Mouse (Mus musculus): ENCODE data around the gene Rps9.
"Not testable (repeated sequence)": the region's sequence is repeated elsewhere in the genome, so short reads cannot be mapped to it uniquely, and the experiment has no call there.

Gene Rps9

DNA sequence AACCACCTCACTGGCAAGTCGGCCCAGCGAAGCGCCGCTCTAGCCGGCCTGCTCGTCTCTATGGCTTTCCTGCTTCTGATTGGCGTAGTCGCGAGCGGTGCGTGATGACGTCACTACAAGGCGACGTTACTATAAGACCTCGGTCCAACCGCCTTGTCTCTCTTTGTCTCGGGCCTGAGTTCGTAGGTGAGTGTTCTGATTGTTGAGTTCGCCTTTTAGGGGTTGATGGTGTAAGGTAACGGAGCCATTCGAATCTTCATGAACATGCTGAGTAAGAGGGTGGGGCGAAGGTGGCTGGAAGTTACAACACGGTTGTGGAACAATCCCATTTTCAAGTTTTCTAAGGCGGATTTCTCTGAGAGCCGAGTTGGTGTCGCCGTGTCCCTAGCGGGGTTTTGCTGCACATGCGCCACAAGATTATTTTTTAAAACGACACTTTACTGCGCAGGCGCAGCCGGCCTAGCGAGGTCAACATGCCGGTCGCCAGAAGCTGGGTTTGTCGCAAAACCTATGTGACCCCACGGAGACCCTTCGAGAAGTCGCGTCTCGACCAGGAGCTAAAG, at the start of gene Rps9:
Gene Rps9 (plus strand): TSS at position 115 of the 563 bp plus-strand sequence.
- peak; percentile 95 for DNase-seq

DNA sequence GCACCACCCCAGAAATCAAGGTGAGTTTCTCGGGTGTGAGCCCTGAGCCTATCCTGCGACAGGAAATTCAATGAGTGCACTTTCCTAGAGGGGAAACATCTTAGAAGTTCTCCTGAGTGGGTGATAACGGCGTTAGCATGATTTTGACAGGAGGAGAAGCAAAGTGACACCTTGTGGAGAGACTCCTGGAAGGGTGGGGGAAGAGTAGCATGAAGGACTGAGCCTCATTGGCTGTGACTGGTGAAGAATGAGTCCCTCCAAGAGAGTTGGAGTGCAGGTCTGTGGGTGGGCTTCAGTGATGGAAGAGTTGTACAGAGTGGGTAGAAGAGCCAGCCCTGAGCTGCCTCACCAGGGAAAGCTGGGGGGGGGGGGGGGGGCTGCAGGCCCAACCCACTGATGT, 46.8 kb upstream of the Rps9 start:
- DNase-seq: no peak

DNA sequence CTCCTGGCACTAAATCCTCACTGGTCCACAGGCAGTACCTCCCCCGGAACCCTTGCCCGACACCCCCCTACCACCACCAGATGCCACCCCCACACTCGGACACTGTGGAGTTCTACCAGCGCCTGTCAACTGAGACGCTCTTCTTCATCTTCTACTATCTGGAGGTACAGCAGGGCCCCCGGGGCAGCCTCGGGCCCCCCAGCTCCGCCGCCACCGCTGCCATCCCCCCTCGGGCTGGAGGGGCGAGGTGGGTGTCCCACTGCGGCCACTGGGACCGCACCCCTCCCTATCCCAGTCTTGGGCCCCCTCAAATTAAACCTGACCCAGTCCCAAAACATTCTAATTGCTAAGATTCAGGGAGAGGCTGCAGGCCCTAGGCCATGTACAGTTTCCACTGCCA, 45.2 kb upstream of the Rps9 start:
- DNase-seq: no peak

DNA sequence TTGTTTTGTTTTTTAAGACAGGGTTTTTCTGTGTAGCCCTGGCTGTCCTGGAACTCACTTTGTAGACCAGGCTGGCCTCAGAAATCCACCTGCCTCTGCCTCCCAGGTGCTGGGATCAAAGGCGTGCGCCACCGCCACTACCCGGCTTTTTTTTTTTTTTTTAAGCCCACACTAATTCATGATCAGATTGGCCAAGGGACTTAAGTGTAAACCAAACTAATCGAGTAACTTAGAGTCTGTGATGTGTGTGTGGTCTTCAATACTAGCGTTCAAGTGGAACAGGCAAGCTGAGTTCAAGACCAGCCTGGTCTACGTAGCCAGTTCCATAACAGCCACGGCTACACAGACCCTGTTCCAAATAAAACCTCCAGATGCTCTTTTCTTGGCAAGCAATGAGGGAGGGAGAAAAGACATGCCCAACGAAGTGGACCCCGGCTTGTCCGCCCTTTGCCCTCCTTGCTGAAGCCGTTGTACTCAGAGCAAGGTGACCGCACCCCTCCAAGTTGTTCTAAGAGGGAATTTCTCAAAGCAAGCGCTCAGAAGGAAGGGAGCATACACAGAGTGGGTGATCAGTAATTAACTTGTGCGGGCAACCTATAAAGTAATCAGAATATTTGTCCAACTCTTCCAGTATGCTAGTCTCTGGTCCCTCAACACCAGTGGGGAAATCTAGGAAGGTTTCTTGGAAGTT, 39.1 kb upstream of the Rps9 start:
- no peak for DNase-seq

DNA sequence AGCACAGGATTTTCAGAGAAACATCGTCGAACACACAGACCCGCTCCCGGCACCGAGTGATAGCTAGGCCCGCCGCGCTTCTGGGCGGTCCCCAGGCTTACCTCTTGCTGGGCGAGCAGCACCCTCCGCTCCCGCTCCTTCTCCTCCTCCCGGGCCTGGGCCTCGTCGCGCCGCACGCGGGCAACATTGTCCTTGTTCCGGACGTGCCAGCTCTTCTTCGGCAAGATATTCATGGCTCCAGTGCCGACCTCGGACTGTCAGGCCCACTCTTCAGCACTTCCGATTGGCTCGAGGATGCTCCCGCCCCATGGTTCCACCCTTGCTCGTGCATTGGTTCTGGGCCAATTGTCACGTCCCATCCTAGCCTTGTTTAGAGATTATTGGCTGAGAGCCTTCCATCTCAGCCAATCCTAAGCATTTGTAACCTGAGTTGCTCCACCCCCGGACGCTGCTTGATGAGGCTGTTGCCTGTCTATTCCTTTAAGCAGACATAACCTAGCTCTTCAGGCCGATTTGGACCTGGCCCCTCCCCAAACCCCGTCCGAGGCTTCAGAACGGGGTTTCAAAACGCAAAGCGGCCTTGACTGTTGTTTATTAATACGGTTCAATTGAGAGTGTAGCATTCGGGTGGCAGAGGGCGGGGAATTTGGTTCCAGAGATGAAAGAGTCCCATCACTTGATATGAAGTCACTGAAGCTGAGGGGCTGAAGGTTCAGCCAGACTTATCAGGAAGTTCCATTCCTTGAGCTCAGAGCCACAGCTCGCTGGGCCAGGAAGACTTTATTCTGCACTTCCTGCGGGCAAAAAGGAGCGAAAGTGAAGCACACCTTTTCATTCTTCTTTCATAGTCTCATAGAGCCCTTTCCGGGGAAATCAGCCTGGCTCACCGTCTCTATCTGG, 38.3 kb upstream of the Rps9 start, which contains the start of gene Leng1:
Gene Leng1 (minus strand): TSS at position 626 of the 900 bp plus-strand sequence.
- peak; percentile 92 for DNase-seq

DNA sequence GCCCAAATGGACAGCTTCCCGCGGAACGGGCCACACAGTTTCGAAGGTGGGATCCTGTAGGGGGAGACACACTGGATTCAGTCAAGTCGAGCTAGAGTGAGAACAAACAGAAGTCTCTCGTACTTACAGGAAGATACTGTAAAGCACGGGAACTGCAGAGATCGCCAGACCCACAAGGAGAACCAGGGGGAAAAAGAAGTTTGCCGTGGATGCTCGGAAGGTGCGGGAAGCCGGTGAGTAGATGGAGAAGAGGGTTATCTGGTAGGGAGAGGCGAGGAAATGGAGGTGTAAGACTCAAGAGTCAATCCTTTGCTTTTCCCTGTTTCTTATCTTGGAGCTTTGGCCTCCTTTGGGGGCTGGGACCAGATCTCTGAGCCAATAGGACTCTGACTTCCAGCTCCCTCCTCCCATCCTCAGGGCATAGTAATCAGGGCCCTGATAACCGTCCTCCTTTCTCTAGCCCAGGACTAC, 36.8 kb upstream of the Rps9 start:
- peak; percentile 16 for DNase-seq

DNA sequence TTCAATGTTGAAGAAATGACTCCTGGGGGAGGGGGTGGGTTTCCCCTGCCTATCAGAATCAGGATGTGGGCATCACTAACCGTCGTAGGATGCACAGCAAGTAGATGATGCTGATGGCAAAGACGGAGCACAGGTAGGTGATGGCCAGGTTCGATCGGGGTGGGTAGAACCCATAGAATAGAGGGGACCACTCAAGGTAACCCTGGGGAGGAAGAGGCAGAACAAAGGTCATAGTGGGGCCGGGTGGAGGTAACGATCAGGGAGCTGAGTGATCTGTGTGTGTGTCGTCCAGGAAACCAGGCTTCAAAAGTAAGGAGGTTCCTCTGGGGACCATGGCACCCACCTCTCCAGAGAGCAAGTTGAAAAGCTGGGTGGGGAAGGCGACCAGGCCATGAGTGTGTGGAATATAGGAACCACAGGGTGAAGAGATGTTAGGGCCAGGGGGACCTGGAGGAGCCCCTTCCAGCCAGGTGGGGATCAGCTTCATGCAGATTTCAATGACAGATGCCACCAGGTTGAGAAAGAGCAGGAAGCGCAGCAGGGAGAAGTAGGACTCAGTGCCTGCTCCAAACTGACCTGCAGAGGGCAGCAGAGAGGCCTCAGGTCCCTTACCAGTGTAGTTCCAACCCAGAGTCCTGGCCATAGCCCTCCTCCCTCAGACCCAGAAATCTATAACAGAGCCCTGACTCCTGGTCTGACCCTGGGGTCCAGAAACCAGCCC, 29.1 kb upstream of the Rps9 start:
- DNase-seq: peak; percentile 82

DNA sequence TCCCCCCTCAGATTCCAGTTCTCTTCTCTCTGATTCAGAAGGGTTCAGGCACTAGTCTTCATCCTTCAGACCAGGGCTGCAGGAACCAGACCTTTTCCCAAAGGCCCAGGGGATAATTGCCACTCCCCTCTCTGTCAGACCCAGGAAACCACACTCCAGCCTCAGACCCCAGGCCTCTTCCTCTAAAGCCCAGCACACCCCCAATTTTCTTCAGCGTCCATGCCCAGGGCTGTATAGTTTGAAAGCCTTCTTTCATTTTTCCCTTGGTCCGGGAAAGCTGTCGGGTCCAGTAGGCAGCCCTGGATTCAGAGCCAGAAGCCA, 28.6 kb upstream of the Rps9 start:
- DNase-seq: no peak

DNA sequence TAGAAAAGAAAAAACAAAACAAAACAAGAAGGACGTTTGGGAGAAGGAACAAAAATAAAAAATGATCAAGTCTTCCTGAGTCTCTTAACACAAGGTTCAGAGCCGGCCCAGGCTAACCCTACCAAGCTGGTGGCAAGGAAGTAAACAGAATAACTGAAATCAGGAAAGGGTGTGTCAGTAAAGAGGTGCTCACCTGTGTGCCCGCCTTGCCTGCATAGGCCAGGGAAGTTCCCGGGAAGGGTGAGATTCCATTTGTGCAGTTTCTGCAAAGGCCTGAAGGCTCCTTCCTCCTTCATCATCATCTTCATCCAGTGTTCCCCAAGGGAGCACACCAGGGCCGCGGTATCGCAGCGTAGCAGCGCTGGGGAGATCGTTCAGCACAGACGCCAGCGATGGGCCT, 27.4 kb upstream of the Rps9 start:
- no peak for DNase-seq

DNA sequence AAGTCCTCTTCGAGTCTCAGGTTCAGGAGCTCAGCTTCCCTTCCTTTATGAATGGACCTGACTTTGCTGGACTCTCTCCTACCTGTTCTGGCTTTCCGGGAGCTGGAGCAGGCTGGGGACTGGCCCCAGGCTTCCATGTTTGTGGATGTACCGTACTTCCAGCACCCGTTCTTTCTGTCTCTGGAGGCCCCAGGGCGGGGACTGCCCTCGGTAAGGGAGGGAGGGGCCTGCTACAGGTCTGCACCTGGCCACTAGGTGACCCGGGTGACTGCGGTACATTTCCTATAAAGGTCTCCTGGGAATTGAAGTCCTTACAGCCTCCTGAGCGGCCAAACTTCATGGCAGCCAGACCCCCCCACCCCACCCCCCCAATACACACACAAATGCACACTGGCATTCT, 26.5 kb upstream of the Rps9 start, which contains the start of gene Tmc4:
Gene Tmc4 (minus strand): TSS at position 212 of the 400 bp plus-strand sequence.
- no peak for DNase-seq

DNA sequence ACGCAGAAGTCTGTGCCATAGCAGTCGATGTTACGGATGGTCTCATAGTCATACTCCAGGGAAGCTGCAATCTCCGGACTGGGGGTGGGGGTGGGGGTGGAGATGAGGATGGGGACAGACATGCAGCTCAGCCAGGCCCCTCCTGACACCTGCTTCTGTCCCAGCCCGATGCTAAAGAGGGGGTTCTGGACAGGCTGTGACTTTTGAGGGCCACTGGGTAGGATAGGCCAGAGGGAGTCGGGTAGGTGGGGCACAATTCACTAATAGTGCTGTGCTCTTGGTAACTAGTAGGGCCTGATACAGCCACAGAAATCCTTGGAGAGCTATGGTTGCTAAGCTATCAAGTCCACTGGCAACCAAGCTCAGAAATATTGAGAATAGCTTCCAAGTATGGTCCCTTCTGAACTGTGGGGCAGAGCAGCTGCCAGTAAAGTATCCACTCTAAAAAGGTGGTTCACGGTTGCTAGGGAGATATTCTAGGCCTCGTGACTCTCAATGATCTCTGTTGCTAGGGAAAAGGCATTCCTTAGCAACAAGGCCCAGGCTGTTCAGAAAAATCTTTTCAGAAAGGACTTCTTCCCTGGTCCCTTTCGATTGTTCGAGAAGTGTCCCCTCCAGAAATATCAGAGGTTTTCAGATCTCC, 19.8 kb upstream of the Rps9 start:
- DNase-seq: no peak

DNA sequence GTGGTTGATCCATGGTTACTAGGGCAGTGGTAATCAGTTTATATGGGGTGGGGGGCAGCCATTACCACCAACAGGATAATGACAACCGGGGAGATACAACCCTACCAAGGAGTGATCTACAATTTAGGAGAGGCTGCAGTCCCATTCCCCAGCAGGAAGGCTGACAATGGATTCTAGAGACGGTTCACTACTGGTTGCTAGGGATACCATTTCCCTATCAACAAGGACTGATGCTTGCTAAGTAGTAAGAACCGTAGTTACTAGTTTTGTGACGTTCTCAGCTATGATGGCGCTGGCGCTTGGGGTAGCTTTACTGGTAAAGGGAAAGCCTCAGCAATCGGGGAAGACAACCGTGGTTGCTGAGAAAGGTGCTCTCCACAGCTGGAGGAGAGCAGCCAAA, 19.1 kb upstream of the Rps9 start:
- no peak for DNase-seq

DNA sequence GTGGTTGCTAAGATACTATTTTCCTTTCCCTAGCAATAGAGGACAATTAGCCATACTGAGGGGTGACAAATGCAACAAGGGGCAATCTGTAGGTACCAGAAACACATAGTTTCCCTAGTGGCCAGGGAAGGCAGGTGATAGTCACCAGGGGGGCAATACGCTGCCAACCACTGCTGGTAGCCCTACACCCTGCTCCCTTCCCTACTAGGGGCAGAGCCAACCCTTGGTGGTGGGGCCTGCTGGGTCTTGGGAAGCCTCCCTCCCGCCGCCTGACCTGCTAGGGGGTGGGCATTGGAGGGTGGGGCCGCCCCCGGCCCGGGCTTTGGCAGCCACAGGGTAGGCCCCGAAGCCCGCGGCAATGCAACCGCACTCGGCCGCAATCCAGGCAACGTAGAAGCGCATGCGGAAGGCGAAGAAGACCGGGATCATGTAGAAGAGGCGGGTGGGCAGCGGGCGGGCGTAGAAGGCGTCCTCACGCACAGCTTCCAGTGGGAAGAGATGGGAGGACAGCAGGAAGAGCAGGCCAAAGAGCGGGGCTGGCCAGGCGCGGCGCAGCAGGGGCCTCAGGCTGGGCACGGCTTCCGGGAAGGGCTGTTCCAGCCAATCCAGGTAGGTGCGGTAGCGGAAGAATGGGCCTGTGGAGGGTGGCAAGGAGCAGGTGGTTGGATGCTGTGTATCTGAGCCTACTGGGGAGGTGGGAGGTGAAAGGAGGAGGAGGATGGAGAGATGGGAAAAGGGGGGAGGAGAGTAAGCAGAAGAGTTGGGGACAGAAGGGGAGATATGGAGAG, 18.2 kb upstream of the Rps9 start:
- DNase-seq: no peak

DNA sequence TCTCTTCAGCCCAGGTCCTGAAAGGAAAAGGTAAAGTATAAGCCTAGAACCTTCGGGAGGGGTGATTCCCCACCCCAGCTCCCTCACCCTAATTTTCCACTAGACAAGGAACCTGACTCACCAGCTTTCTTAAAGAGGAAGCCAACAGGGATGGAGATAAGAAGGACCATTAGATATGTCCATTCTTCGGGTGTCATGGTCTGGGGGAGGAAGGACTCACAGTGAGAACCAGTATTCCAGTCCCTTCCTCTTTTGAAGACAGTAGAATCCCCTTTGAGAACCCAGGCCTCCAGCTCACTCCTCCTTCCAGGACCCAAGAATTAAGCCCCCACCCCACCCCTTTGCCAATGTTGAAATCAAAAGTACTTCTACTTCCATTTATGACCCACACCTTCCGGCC, 11.9 kb upstream of the Rps9 start:
- DNase-seq: no peak

DNA sequence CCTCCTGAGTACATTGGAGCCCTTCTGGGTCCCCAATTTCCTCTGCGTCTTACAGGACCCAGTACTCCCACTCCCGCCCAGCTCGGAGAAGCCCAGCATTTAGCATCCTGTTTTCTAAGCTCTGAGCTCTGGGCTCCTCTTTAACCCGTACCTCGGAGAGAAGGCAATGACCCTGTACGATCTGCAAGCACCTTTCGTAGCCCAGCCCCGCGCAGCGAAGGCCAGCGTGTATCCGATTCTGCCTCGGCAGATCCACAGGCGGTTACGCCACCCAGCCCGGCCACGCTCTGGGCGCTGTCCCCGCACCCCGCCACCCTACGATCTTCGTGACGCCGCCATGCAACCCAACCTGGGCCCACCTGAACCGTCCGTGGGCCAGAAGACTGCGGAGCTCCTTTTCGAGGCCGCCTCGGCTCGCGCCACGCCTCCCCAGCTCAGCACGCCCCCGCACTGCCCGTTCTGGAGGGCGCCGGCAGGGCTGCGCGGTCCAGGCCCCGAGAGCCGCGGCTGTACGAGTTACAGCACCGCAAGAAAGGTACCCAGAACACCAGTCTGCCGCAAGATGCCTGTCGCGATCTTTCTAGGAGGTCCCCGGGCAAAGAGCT, 11.3 kb upstream of the Rps9 start, which contains the start of gene Tsen34:
Gene Tsen34 (plus strand): TSS at position 482 of the 605 bp plus-strand sequence.
- DNase-seq: no peak

DNA sequence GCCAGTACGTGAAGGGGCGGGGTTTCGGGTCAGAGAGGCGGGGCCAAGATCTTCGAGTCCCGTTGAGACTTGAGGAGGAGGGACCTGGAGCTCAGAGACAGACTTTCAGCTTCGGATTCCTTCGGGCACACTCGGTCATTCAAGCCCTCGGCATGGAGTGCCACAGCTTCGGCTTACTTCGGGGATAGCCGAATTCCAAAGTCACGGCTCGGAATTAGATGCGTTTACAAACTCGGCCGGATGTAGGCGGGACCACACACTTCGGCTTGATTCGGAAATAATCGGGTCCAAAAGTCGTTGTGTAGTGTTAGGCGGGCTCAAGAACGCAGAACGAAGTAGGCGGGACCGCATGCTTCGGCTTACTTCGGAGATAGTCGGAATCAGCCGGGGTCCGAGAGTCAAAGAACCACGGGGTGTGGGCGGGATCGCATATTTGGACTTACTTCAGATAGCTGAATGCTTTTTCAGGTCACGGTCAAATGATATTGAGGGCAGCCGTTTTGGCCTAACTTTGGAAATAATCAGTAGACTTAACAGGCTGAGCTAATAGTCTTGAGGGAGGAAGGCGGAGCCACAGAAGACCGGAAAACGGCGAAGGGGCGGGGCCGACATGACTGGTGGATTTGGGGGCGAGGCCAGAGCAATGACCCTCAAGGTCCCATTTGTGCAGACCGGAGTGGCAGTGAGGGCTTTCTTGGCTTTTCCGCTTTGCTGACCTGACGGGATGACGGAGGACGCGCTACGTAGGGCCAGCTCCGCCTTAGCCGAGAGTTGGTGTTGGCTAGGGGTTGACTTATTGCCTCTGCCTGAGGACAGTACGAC, 10.6 kb upstream of the Rps9 start, which contains the start of gene Mboat7:
Gene Mboat7 (minus strand): TSS at position 537 of the 822 bp plus-strand sequence.
- peak; percentile 98 for DNase-seq

DNA sequence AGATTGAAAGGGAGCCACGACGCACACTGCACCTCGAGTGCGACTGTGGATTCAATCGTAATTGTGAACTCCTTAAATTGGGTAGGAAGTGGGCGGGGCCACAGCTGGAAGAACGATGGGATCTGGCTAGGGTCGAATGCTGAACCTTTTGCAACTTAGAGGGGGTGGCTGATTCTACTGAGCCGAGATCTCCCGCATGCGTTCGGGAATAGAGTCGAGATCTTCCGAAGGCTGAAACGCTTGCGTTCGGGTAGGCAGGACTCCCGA, 10.1 kb upstream of the Rps9 start:
- DNase-seq: no peak

DNA sequence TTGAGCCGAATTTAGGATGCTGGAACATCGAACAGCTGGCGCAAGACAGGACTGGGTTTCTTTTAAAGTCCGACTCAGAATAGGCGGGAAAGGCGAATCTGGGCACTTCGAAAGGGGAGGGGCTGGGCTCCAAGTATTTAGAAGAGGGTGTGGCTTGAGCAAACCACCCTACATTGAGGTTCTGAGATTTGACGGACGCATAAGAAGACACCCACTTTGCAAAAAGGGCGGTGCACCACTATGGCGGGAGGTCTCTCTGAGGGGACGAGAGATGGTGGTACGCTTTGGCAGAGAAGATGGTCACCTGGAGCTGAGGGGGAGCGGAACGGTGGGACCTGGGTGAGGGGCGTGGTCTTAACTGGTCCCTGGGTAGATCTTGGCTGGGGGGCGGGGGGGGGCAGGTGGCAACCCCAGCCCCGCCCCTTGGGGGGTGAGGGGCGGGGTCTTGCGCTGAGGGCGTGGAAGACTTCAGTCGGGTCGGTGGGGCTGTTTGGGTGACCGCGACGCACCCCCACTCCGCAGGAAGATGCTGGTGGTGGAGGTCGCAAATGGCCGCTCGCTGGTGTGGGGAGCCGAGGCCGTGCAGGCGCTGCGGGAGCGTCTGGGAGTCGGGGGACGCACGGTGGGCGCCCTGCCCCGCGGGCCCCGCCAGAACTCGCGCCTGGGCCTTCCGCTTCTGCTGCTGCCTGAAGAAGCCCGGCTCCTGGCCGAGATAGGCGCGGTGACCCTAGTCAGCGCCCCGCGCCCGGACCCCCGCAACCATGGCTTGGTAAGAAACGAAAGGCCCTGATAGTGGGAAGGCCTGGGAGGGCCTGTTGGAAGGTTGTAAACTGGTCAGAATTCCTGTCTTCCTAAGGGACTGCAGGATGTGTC, 9.5 kb upstream of the Rps9 start:
- peak; percentile 64 for DNase-seq

DNA sequence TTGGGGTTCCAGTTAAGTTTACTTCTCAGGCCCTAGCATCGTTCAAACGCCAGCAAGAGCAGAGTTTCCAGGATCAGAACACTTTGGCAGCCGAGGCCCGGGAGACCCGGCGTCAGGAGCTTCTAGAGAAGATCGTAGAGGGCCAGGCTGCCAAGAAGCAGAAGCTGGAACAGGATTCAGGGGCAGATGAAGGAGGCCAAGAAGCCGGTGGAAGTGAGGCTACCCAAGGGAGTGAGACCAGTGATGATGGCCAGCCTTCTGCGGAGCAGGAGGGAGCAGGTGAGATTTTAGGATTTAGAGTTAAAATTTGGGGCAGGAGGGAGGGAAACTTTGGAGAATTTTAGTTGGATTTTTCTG, 8.9 kb upstream of the Rps9 start:
- DNase-seq: not testable (repeated sequence)

DNA sequence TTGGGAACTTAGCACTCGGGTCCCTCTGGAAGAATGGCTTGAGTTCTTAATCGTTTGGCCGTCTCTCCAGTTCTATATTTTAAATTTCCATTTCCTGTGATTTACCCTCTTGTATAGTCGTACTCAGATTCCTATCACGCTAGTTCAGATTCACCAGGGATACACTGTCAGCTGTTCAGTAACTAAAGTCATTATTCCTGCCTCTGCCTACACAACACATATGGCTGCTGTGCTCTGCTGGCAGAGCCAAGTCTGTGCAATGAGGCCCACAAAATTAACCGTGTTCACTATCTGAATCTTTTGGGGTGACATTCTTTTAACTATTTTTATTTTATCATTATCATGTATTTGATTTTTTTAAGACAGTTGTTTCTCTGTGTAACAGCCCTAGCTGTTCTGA, 5.3 kb upstream of the Rps9 start:
- no peak for DNase-seq

All from thymus, postnatal 25 days (tissue).